Mouse (Mus musculus) left cerebral cortex, postnatal 10 days (tissue): ENCODE measurements around the gene Itgb1bp1. TPM values are rescaled to one million over a fixed set of nuclear protein-coding genes. Genes with fewer than 3 reads are reported as not detected.
A peak's percentile ranks its signal among the peaks of the same experiment; 100 is the strongest.

Experiments used
- DNase-seq, 2 experiments: peaks; one replicate each; pipeline ENCODE4 v3.0.0; 2021 to 2022; ENCODE audit warnings: low spot score in 2 of 2, mixed read lengths in 1 of 2; ENCODE audit errors: extremely low spot score in 1 of 2
- intact Hi-C: fragments of 180-260 bp; cut with DNase I; formaldehyde crosslinking; loops from one replicate; pipeline ENCODE4 v1.15.1; 2025
- total RNA-seq, 2 experiments: library from RNA; stranded (reverse); gene quantifications; 2 replicates each; pipeline ENCODE4 v1.2.3; 2021

Gene Itgb1bp1
- total RNA-seq, 2 experiments from 2014 or later, result 36.4 to 38.8 TPM

GRCm38 (mm10) chr12:21264970-21265369, 21.1 kb downstream of the Itgb1bp1 start:
- DNase-seq, result no peak
- intact Hi-C loops, result loop anchor here (10.0 kb wide), 1 partner anchor 190 kb away; no protein-coding TSS in a partner anchor

GRCm38 (mm10) chr12:21264241-21264640, 21.8 kb downstream of the Itgb1bp1 start:
- intact Hi-C loops, result loop anchor here (10.0 kb wide), 1 partner anchor 189 kb away; no protein-coding TSS in a partner anchor
- peak in 1 of 2 experiments; percentile 42 for DNase-seq

GRCm38 (mm10) chr12:21263256-21263655, 22.8 kb downstream of the Itgb1bp1 start:
- intact Hi-C loops, result loop anchor here (10.0 kb wide), 1 partner anchor 188 kb away; no protein-coding TSS in a partner anchor
- no peak for DNase-seq

- intact Hi-C loops, result loop anchor here (10.0 kb wide), 1 partner anchor 187 kb away; no protein-coding TSS in a partner anchor
- no peak for DNase-seq
Observed at GRCm38 (mm10) chr12:21261521-21261920, 24.6 kb downstream of the Itgb1bp1 start.

- intact Hi-C loops, result loop anchor here (10.0 kb wide), 1 partner anchor 186 kb away; no protein-coding TSS in a partner anchor
- DNase-seq, result no peak
Observed at GRCm38 (mm10) chr12:21260494-21261256, 25.4 kb downstream of the Itgb1bp1 start.

DNA sequence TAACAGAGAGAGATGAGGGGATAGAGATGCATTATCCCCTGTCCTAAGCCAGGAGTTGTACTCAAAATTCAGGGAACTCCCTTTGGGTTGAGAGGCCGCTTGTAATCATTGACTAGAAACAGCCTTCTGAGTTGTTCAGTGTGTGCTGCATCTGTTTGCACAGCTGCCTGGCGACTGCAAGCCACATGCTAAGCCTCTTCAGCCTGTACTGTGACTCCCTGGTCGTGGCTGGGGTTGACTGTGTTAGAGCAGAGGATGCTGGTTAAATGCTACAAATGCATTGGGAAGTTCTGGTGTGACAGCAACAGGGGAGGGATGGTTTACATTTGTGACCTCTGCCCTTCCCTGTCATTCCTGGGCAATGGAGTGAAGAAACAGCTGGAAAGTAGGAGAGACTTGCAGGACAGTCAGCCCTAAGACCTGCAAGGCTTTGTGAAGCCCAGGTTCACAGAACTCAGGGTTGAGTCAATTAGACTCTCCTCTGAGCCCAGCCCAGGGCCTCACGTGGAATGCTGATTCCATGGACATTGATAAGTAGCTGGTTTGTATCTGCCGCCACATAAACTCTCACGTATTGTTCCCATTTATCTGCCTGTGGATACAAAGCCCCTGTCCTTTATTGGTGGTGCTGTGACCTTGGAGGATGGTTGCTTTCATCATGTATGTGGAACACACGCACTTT, 38.2 kb downstream of the Itgb1bp1 start:
- intact Hi-C loops, result no loop called here
- no peak for DNase-seq

- DNase-seq, result no peak
- intact Hi-C loops, result no loop called here
Observed at GRCm38 (mm10) chr12:21244375-21244960, 41.6 kb downstream of the Itgb1bp1 start.

DNA sequence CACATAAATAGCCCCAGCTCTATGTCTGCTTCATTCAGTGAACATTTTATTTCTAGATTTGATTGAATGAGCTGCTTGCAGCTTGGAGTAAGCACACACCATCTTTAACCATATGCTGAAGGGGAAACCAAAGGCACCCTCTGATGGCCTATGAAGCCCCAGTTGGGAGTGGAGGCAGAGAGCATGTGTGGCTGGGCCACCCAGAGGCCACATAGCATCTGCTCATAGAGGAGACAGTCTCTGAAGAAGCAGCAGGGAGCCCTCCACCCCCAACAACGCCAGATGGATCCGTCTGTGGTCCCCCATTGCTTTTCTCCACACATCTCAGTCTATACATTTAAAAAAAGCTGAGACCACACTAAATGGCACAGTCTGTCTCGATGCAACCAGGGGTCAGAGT, 44.1 kb downstream of the Itgb1bp1 start:
- no peak for DNase-seq
- intact Hi-C loops, result no loop called here

- intact Hi-C loops, result no loop called here
- no peak for DNase-seq
Observed at GRCm38 (mm10) chr12:21234560-21234959, 51.5 kb downstream of the Itgb1bp1 start.

DNA sequence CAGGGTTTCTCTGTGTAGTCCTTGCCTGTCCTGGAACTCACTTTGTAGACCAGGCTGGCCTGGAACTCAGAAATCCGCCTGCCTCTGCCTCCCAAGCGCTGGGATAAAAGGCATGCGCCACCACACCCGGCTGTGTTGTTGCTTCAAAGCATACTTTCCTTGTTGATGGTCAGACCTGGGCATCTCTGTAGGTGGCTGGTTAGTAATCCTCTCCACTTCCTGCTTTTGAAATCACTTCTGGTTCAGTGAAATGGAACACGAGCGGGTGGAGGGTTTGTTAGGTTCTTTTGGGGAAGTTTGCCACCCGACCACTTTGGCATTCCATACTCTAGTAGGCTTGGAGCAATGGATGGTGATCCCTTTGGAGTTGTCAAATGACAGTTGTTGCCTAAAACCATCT, 52.4 kb downstream of the Itgb1bp1 start:
- intact Hi-C loops, result no loop called here

GRCm38 (mm10) chr12:21229076-21229918, 56.8 kb downstream of the Itgb1bp1 start:
- intact Hi-C loops, result loop anchor here (5.0 kb wide), 1 partner anchor 117 kb away; no protein-coding TSS in a partner anchor
- DNase-seq, result no peak

More for the DNA sequence above, 52.4 kb downstream of the Itgb1bp1 start:
- no peak for DNase-seq

DNA sequence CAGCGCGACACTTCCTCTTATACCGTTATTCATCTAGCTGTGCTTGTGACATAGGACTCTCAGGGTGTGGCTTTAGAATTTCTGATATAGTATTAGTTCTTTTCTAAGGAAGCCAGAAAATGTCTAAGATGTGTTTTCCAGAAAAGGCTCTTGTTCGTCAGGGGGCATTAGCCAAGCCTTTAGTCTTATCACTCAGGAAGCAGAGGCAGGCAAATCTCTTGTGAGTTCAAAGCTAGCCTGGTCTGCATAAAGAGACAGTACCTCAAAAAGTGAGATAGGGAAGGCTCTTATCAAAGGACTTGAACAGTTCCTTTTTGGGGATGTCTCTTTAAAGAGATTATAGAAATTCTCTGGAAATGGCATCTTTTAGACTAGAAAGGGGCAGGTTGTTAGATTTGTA, 57.4 kb downstream of the Itgb1bp1 start:
- intact Hi-C loops, result loop anchor here (5.0 kb wide), 1 partner anchor 116 kb away; no protein-coding TSS in a partner anchor

DNA sequence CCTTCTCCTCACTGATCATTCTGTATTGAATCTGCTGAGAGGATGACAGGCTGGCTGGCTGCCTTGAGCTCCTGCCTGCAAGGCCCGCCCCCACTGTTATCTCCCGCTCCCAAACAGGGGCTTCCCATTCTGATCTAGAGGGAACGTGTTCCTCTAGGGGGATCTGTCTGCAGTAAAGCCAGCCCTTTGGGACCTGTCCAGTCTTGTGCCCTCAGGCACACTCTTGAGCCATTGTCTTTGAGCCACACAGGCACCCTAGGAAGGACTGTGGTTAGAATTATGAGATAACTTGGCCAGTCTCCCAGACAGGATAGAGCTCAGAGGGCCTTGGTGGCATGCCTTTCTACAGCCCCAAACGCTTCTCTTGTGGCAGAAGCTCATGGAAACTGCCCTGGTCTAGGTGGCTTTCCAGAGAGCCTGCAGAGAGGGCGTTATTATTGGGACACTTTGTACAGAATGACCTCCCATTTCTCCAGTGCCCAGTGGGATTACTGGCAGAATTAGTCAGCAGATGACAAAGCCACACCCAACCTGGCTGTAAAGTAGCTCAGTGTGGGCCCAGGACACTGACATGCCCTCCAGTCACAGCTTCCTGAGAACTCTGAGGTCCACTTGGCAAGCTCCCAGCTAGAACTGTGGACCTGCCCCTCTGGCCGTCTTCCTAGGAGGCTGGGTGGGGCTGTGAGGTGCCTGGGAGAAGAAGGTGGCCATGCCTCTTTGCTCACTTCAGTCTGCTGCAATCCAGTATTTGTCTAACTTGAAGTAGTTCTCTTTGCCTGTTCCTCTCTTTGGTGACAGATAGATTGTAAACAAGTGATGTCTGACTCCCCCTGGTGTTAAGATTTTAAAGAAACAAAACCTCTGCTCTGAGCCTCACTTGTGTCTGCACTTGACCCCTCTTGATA, 58.8 kb downstream of the Itgb1bp1 start:
- peak in 1 of 2 experiments; percentile 69 for DNase-seq
- intact Hi-C loops, result loop anchor here (5.0 kb wide), 1 partner anchor 115 kb away; no protein-coding TSS in a partner anchor

More for the DNA sequence above, 57.4 kb downstream of the Itgb1bp1 start:
- DNase-seq, result no peak

DNA sequence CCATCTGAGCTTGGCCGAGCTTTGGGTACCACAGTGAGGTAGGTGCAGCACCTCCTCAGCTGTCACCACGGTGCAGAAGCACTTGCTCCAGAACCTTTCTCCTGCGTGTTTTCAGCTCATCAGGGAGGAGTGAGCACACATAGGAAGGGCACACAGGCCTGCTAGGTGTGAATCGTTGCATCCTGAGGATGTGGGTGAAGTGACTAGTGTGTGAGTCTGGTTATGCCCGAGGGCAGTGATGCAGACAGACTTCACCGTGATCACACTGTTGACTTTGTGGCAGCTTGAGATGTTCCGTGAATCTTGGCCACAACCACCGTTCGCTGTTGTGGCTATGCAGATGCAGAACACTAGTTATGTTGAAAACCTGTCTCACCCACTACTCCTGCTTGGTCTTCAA, 59.8 kb downstream of the Itgb1bp1 start:
- DNase-seq, result no peak
- intact Hi-C loops, result loop anchor here (5.0 kb wide), 1 partner anchor 114 kb away; no protein-coding TSS in a partner anchor

- intact Hi-C loops, result loop anchor here (5.0 kb wide), 1 partner anchor 113 kb away; no protein-coding TSS in a partner anchor
Observed at GRCm38 (mm10) chr12:21225358-21225757, 60.7 kb downstream of the Itgb1bp1 start.

DNA sequence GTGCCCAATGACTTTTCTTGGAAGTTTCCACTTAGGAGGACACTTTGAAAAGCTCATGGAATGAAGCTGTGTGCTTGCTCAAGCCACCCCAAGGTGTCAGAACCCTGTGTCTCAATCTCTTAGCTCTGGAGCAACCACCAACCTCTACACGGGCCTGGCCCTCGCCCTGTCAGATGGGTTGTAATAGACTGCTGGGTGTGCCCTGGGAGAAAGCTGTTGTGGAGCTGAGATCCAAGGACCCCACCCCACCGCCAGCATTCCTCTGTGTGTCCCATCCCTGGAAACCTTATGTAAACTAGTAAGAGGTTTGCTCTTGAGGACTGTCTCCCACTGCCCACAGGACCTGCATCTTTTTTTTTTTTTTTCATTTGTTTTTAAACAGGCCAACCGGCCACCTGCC, 62.2 kb downstream of the Itgb1bp1 start:
- intact Hi-C loops, result no loop called here
- no peak for DNase-seq

More at GRCm38 (mm10) chr12:21225358-21225757, 60.7 kb downstream of the Itgb1bp1 start:
- no peak for DNase-seq

- DNase-seq, result no peak
- intact Hi-C loops, result no loop called here
Observed at GRCm38 (mm10) chr12:21220596-21220995, 65.5 kb downstream of the Itgb1bp1 start.
